Mouse (Mus musculus) neutrophil, adult 5-6 weeks (primary cell): Measurements from ENCODE around the gene Mrpl42. TPM values are rescaled to one million over a fixed set of nuclear protein-coding genes. Genes with fewer than 3 reads are reported as not detected.

Source experiments
- total RNA-seq: library from RNA; stranded (forward); fragments of 200-1000 nt; gene quantifications from 2 replicates; pipeline ENCODE4 v1.2.3, GENCODE M21; 2017

Mrpl42 gene
- total RNA-seq, 1 experiment from 2014 or later: 49.7 TPM

Other genes with a start within 250 kb of the Mrpl42 start
- gene Cradd, start 177.8 kb downstream of the Mrpl42 start, total RNA-seq: 9.5 and 10.2 TPM in 2 replicates
- gene Socs2, start 84.8 kb downstream of the Mrpl42 start, total RNA-seq: 0.93 and 1.4 TPM in 2 replicates
- 79.7 and 91.8 TPM in 2 replicates for gene Ube2n, start 13.2 kb upstream of the Mrpl42 start, total RNA-seq
- gene Nudt4, start 62.2 kb upstream of the Mrpl42 start, total RNA-seq: 233 and 255 TPM in 2 replicates
- not detected in 2 replicates for gene Anapc15-ps, start 171.5 kb upstream of the Mrpl42 start, total RNA-seq